Mouse (Mus musculus) cerebral cortex, adult 2 months (tissue): ENCODE measurements around the gene Blvrb.

Source experiments
- WGBS: fragments of 180-500 bp; shearing (Covaris S2); methylation state at CpG from one replicate; pipeline ENCODE4 v1.1.7; 2018; 5-methylcytosine and 5-hydroxymethylcytosine counted together

Blvrb gene

DNA sequence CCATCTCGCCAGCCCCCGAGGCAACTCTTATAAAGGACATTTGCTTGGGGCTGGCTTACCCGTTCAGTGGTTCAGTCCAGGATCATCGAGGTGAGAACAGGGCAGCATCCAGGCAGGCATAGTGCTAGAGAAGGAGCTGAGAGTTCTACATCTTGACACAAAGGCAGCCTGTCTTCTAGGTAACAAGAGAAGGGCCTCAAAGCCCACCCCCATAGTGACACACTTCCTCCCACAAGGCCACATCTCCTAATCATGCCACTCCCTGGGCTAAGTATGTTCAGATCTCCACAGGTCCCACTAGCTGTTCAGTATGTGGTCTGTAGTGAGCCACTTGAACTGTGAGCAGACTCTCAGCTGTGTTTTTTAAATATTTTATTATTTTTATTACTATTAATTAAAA lies 36.1 kb downstream of the Blvrb start:
- 89% methylated on average over 4 of the region's 4 CpGs for WGBS

DNA sequence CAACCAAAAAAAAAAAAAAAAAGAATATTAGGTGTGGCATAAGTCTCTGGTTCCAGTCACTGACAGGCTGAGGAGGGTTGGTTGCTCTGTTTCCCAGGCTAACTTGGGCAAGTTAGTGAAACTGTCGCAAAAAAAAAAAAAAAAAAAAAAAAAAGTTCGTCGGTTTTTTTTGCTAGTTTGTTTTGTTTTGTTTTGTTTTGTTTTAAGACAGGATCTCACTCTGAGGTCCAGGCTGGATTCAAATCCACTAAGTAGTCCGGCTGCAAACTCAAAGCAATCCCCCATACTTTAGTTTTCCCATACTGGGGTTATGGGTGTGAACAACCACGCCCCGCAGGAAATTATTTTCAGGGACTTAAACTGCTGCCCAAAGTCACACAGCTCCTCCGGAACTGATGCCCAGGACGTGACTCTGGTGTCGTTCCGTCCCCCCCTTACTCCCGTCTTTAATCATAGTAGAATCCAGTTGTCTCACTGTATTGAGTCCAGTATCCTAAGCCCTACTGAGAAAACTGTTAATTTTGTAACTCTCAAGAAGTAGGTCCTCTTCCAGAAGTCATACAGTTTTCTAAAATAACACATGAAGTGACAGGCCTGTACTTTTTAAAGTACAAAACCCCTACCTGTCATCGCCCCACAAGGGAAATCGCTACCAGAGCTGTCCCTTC lies 38.5 kb downstream of the Blvrb start:
- WGBS: 4% methylated on average over 13 of the region's 13 CpGs

DNA sequence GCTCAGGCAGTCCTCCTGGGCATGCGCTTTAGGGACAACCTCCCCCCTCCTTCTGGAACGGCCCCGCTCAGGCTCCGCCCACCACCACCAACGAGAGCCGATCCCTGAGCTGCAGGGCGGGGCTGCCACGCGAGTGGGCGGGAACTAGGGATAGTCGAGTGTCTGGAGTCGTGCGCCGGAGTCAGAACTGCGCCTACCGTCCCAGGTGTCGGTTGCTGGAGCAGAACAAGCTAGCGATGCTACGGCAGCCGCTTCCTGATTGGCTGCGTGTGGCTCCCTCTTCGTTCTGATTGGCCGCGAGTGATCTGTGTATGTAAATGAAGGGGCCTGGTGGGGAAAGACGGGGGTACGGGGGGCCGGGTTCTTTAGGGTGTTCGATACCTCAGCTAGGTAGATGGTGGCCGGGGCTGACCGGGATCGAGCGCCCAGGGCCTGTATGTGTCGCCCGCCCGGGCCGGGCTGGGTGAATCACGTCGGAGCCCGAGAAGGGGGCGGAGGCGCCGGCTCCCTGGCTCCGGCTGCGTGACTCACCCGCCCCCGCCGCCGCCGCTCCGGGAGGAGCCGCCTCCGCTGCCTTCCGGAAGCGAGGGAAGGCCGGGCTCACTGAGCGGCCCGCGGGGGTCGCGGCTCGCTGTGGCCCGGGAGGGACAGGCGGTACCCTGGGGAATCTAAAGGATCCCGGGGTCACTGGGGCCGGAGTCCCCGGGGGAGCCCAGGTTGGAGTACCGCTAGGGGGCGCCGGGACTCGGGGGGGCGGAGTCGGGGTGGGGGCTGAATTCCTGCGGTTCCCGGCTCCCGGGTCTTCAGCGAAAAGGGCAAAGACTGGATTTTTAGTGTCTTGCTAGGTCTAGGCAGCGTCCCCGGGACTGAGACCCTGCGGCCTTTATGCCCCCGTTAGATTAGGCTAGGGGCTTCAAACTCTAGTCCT lies 39.3 kb downstream of the Blvrb start, which contains the start of gene Sertad1:
Gene Sertad1 (plus strand): TSS at position 141 of the 928 bp plus-strand sequence.
- WGBS: 1% methylated on average over 80 of the region's 80 CpGs

DNA sequence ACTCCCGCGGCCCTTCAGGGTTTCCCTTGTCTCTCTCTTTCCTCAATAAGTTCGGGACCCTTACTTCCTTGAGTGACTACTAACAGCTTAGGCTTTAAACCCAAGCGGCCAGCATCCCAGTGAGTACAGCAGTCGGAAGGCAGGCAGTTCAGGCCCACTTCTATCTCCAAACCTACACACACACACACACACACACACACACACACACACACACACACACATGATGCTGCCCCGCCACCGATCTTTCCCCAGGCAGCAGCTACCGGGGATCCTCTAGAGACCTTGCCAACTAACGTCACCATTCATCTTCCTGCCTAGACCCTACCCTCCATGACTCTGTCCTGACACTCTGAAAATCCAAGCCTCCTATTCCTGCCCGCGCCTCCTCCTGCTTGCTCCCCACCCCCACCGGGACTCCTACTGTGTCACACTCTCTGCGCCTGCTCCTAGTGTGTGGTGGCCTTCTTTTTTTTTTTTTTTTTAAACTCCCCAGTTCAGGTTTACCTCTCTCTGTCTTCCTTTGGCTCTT lies 40.0 kb downstream of the Blvrb start:
- 4% methylated on average over 13 of the region's 13 CpGs for WGBS

DNA sequence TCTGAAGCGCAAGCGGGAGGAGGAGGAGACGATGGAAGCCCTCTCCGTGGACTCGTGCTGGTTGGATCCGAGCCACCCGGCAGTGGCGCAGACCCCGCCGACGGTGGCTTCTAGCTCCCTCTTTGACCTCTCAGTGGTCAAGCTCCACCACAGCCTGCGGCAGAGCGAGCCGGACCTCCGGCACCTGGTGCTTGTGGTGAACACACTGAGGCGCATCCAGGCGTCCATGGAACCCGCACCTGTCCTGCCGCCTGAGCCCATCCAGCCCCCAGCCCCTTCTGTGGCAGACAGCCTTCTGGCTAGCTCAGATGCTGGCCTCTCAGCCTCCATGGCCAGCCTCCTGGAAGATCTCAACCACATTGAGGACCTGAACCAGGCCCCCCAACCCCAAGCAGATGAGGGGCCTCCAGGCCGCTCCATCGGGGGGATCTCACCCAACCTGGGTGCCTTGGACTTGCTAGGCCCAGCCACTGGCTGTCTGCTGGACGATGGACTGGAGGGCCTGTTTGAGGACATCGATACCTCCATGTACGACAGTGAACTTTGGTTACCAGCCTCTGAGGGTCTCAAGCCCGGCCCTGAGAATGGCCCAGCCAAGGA lies 41.6 kb downstream of the Blvrb start:
- WGBS: 90% methylated on average over 25 of the region's 25 CpGs

DNA sequence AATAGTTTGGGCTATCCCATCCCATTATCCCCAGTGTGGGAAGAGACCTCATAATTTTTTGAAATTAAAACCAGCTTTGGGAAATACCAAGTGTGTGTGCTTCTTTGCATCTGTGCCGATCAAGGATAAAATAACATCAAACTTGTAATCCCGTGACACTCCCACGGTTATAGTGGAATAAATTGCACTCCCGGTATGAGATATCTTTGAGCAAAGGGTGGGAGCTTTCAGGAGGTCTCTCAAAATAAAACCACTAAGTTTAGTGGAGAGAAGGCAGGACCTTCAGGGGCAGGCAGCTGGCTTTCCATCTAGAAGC lies 42.4 kb downstream of the Blvrb start:
- 15% methylated on average over 4 of the region's 4 CpGs for WGBS

DNA sequence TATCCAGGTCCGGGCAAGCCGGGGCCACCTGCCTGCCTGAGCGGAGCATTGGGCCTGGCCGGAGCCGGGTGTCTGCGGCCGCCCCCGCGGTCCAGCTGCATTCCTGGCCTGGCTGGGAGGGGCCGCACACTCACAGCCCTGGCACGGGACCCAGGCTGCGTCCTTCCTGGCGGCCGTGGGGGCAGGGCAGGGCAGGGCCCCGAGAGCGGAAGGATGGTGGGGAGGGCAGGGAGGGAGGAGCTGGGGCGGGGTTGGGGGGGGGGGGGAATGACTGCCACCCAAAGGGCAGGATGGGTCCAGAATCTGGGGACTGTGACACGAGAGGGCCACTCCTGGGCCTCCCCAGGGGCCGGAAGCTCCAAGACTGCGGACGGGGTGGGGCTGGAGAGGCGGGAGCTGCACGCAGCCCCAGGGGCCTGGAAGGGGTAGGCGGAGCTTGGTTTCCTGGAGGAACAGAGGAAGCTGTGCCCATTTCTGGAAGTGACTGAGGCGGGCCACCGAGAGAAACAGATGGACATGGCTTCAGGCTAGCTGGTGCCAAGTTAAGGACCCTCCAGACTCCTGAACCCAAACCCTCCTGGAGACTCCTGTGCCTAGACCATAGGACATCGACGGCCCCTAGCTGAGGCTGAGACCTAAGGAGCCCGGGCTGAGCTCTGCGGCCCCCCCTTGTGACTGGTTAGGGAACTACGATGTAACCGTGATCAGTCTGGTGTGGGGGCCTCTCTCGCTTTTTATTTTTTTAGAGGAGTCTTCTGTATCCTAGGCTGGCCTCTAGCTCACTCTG lies 43.0 kb downstream of the Blvrb start:
- 2% methylated on average over 33 of the region's 33 CpGs for WGBS

DNA sequence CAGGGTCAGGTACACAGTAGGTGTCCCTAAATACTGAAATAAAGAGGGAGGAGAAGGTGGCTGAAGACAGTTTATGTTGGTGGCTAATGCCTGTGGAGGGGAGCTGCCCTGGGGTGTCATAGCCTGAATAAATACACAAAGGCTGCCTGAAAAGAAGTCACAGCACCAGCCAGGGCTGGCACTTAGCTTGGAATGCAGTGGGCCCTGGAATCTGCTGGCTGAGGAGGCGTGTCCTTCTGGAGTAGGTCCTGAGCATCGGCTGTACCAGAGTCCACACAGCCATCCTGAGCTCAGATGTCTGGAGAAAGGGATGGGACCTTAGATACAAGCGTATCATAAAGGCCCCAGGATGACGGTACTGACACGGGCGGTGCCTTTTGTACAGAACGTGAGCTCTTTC lies 44.1 kb downstream of the Blvrb start:
- 85% methylated on average over 7 of the region's 7 CpGs for WGBS

DNA sequence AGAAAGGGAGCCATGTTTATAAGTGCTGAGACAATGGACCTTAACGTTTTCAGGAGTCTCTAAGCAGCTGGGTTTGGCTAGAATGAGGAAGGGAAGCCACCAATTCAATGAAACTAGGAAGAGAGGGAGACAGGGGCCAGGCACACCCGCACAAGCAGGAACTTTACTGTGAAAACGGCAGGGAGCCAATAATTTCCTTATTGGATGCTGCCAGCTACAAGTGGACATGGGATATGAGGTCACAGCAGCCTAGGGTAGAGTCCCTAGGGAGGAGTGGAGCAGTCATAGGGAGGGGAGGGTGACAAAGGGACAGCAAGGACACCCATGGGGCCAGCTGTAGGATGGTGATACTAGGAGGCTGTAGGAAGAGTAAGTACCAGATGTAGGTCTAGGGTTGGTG lies 45.2 kb downstream of the Blvrb start:
- WGBS: 66% methylated on average over 3 of the region's 3 CpGs

DNA sequence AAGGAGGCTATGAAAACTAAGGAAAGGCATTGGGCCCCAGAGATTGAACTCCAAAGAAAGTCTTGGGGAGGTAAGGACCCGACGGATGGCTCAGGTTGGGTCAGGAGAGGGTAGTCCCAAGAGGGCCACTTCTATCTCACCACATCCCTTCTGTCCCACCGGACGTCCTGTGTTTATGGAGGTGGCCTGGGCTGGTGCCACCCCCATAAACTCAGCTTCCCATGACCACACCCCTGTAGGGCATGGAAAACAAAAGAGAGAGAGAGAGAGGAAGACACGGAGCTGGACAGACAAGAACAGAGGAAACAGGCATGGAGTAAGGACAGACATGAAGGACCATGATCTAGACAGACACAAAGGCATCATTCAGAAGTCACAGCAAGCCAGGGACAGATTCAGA lies 45.7 kb downstream of the Blvrb start:
- 87% methylated on average over 5 of the region's 5 CpGs for WGBS

DNA sequence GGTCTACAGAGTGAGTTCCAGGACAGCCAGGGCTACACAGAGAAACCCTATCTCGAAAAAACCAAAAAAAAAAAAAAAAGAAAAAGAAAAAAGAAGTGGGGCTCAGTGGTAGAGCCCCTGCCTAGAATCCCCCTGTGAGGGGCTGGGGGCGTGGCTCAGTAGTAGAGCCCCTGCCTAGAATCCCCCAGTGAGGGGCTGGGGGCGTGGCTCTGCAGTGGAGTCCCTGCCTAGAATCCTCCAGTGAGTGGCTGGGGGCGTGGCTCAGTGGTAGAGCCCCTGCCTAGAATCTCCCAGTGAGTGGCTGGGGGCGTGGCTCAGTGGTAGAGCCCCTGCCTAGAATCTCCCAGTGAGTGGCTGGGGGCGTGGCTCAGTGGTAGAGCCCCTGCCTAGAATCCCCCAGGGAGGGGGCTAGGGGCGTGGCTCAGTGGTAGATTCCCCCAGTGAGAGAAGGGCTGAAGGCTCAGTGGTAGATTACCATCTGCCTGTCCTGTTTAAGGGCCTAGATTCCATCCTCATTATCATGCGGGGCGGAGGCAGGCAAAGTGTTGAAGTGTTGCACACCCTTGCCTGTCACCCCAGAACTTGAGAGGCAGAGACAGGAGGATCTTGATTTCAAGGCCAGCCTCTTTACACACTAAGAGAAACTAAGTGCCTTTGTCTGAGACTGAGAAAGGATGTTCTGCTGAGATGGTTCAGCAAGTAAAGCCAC lies 47.0 kb downstream of the Blvrb start:
- WGBS: 90% methylated on average over 8 of the region's 9 CpGs

DNA sequence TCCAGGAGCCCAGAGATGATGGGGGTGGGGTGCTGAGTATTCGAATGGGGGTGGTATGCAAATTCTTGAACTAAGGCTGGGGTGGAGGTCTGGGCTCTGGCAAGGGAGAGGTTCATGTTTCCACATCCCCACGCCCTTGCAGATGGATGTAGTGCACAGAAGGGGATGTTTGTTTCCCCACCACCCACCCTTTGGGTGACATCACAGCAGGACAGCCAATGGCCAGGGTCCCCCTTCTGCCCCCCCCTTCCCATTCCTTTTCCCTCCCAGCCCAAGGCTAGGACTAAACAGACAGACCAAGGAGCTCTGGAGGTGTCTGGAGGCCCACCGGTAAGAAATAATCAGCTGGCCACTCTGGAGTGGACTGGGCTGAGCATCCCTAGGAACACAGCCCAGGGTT lies 51.3 kb downstream of the Blvrb start, which contains the start of gene Prx:
Gene Prx (plus strand): TSS at position 289 of the 400 bp plus-strand sequence.
- WGBS: 79% methylated on average over 3 of the region's 3 CpGs

DNA sequence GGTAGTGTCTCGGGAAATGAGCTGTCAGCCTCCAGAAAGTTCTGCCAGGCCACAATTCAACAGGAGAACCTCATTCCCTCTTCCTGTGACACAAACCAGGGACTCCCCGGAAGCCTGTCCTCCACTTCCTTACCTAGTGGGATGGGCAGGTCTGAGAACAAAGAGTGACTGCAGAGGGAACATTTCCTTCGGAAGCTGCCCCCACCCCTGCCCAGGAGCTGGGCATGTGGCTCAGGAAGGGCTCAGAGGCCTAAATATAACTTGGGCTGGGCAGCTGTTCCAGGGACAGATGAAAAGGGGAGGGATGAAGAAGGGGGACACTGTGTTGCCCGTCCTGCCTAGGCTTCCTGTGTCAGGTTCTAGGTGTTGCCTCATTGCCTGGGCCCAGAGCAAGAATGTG lies 53.8 kb downstream of the Blvrb start:
- 81% methylated on average over 4 of the region's 4 CpGs for WGBS

DNA sequence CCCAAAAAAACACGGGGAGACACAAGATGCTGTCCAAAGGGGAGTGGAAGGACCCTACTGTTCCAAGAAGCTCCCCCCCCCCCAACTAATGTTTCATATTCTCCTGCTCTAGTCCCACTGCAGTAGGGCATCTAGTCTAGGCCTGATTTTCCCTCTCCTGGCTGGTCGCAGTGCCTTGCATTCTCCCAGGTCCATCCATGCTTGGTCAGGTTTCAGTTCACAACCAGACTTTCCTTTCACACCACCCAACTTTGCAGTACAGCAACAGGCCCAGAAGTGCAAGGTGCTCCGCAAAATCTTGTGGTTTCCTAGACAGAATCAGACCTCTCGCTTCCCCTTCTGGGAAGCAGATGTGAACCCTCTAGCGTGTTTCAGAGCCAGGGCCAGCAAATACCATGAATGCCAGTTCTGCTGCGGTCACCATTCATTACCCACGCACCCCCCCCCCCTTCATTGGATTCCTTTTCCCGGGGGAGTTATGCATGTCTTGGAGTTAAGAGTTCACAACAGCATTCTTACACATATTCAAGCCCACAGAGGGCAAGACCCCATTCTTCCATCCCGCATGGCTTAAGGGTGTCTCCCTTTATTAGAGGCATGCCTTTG lies 59.1 kb downstream of the Blvrb start:
- 58% methylated on average over 9 of the region's 9 CpGs for WGBS

DNA sequence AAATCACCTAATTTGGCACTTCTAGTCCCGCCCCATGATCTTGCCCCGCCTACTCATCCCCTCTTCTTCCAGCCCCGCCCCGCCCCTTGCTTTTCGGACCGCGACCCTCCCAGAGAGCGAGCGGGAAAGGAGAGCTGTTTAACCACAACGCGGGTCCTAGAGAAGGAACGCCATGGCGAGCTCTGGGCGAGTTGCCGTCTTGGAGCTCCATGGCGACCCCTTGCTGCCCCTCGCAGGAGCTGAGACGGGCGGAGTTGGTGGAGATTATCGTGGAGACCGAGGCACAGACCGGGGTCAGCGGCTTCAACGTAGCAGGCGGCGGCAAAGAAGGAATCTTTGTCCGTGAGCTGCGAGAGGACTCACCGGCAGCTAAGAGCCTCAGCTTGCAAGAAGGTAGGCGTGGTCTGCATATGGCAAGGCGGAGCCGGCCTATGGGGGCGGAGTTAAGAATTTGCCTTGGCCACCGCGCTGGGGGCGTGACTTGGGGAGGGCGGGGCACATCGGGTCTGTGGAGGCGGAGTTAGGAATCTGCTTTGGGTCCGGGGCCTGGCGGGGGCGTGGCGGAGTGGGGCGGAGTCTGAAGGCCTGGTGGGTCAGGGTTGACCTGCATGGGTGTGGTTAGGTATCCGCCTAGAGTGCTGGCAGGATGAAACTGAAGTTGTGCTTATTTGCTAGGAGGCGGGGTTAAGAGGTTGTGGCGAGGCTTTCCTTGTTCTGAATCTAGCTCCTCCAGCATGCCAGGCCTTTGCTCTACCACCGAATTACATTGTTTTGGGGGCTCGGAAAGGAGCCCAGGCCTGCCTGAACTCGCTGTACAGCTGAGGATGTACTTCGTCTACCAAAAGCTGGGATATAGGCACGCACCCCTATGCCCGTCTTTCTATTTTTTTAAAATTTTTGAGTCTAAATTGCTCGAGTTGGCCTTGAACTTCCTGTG lies 60.2 kb downstream of the Blvrb start:
- under 1% methylated on average over 54 of the region's 54 CpGs for WGBS

DNA sequence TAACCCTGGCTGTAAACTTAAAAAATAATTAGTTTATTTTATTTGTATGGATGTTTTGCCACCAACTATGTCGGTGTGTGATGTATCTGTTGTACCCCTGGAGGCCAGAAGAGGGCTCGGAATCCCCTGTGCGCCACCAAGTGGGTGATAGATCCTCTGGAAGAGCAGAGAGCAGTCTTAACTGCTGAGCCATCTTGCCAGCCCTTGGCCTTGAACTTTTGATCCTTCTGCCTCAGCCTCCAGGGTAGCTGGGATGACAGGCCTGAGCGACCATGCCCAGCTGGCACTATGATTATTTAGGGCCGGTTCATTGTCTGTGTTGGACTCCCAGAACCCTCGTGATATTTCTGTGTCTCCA lies 60.8 kb downstream of the Blvrb start:
- 20% methylated on average over 6 of the region's 6 CpGs for WGBS

DNA sequence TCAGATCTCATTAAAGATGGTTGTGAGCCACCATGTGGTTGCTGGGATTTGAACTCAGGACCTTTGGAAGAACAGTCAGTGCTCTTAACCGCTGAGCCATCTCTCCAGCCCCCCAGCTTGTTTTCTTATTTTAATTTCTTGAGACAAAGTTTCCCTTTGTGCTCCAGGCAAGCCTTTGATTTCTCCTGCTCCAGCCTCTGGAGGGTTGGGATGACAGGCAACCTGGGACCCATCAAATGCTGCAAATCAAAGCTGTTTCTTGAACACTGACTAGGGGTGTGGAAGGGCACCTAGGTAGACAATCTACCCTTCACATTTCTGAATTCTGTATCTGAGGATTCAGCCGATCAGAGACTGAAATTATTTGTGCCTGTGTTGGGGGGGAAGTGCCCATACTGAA lies 63.0 kb downstream of the Blvrb start:
- WGBS: 88% methylated on average over 2 of the region's 2 CpGs

DNA sequence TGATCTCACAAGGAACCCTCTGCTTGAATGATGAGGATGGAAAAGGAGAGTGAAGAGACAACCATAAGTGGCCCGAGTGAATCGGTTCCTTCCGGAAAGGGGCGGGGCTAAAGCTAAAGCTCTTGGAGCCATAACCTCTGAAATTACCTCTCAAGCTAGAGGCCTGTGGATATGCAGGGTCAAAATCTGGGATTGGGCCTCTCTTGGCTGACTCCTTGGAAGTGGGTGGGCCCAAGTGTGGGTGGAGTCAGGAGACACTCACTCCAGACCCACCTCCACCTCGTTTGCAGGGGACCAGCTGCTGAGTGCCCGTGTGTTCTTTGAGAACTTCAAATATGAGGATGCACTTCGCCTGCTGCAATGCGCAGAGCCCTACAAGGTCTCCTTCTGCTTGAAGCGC lies 67.2 kb downstream of the Blvrb start:
- WGBS: 81% methylated on average over 9 of the region's 9 CpGs
